Mouse (Mus musculus) yolk sac, embryonic 10.5 days (tissue): Measurements from ENCODE around the gene Gm21976.

Source experiments
- DNase-seq: peaks from one replicate; pipeline ENCODE4 v3.0.0-alpha.2; 2017; ENCODE audit warnings: low spot score

Gene Gm21976

DNA sequence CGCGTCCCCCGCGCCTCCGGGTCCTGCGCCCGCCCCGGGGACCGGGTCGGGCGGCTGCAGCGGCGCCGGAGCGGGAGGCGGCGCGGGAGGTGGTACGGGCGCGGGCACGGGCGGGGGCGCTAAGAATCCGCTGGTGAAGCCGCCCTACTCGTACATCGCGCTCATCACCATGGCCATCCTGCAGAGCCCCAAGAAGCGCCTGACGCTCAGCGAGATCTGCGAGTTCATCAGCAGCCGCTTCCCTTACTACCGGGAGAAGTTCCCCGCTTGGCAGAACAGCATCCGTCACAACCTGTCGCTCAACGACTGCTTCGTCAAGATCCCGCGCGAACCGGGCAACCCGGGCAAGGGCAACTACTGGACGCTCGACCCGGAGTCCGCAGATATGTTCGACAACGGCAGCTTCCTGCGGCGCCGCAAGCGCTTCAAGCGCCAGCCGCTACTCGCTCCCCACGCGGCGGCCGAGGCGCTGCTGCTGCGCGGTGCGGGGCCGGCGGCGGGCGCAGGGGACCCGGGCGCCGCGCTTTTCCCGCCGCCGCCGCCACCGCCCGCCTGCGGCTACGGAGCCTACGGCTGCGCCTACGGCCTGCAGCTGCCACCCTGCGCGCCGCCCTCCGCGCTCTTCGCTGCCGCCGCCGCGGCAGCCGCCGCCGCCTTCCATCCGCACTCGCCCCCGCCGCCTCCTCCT lies 75.3 kb downstream of the Gm21976 start:
- DNase-seq, result peak; percentile 43

DNA sequence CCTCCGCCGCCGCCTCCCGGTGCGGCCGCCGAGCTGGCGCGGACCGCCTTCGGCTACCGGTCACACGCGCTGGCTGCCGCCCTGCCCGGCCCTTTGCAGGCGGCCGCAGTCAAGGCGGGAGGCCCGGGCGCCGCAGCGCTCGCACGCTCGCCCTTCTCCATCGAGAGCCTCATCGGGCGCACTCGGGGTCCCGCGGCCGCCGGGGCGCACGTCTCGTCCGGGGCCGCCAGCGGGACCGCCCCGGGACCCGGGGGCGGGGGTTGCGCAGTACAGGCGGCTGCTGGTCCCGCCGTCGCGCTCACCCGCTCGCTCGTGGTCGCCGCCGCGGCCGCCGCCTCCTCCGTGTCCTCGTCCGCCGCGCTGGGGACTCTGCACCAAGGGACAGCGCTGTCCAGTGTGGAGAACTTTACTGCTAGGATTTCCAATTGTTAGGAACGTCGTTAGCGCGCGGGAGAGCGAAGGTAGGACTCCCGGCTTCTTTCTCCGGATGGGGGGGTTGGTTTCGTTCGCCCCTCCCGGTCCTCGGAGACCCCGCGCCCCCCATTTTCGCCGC lies 75.9 kb downstream of the Gm21976 start:
- DNase-seq, result peak; percentile 33

DNA sequence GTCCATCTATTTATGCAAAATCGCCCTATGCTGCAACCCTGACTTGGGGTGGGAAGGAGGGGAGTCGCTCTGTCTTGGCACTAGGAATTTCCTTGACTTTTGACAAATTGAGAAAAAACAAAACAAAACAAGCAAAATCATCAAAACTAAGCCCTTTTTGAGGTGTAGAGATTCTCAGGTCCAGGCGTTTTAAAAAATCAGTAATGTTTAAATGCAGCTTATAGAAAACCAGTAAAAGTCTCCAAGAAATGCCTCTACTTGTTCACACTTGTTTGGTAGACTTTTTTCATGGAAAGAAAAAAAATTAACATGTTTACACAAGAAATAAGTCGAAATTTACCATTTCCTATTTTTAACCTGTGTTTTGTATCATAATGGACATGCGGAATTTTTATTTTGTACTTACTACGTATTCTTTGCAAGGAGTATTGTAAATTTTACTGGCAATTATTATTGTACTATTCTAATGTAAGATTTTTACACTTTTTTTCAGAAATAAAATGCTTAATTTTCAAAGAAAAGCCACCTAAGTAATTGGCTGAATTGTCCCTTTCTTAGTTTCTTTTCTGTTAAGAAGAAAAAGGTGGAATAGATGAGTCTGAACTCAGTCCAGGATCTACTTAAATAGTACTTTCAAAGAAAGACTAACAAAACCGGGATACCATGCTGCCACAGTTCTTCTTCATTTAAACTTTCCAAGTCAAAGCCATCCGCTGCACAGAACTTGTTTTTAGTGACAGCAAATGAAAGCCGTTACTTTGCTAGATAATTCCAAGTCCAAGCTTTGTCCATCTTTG lies 76.7 kb downstream of the Gm21976 start:
- no peak for DNase-seq
